Mouse (Mus musculus) ES-CJ7 (cell line): ENCODE measurements around the gene Dnajc5g.
A peak's percentile ranks its signal among the peaks of the same experiment; 100 is the strongest.

Experiments
- DNase-seq: peaks from one replicate; pipeline ENCODE4 v3.0.0; 2011; ENCODE audit warnings: low read depth, low spot score

The Dnajc5g gene

GRCm38 (mm10) chr5:31108000-31108490 is 2.0 kb downstream of the Dnajc5g start, which contains the start of gene Slc30a3:
TSS of gene Slc30a3 (minus strand) at chr5:31108237.
- DNase-seq = no peak

GRCm38 (mm10) chr5:31110781-31111180 is 4.7 kb downstream of the Dnajc5g start:
- DNase-seq = peak; percentile 59

GRCm38 (mm10) chr5:31116354-31116753 is 10.3 kb downstream of the Dnajc5g start, which contains the start of gene Trim54:
TSS of gene Trim54 (plus strand) at chr5:31116712.
- no peak for DNase-seq

- peak; percentile 64 for DNase-seq
Measured at GRCm38 (mm10) chr5:31116912-31117311, 10.8 kb downstream of the Dnajc5g start.

GRCm38 (mm10) chr5:31121111-31121510 is 15.0 kb downstream of the Dnajc5g start:
- no peak for DNase-seq

GRCm38 (mm10) chr5:31123481-31123880 is 17.4 kb downstream of the Dnajc5g start:
- no peak for DNase-seq

- peak; percentile 41 for DNase-seq
Measured at GRCm38 (mm10) chr5:31126050-31126449, 20.0 kb downstream of the Dnajc5g start.

GRCm38 (mm10) chr5:31136730-31137424 is 30.8 kb downstream of the Dnajc5g start:
- no peak for DNase-seq

- no peak for DNase-seq
Measured at GRCm38 (mm10) chr5:31137658-31138057, 31.6 kb downstream of the Dnajc5g start.

GRCm38 (mm10) chr5:31138241-31138967 is 32.3 kb downstream of the Dnajc5g start, which contains the start of gene Ucn:
TSS of gene Ucn (minus strand) at chr5:31138829.
- DNase-seq = peak; percentile 40

GRCm38 (mm10) chr5:31138968-31139425 is 32.9 kb downstream of the Dnajc5g start:
- DNase-seq = peak; percentile 74

GRCm38 (mm10) chr5:31149781-31150180 is 43.7 kb downstream of the Dnajc5g start:
- no peak for DNase-seq

GRCm38 (mm10) chr5:31151746-31152145 is 45.7 kb downstream of the Dnajc5g start:
- DNase-seq = no peak

GRCm38 (mm10) chr5:31153516-31154151 is 47.5 kb downstream of the Dnajc5g start:
- DNase-seq = no peak

GRCm38 (mm10) chr5:31154152-31154553 is 48.1 kb downstream of the Dnajc5g start, which contains the start of gene Mpv17:
TSS of gene Mpv17 (minus strand) at chr5:31154251.
- peak; percentile 92 for DNase-seq
